Mouse (Mus musculus) heart, adult 11 months (tissue): ENCODE measurements at regions not wholly inside any gene's neighbourhood (a gene's known extent, or its start where the extent isn't known, plus 50 kb on each side); places are given as distances from the start of the nearest gene placed in this dataset.

Source experiments
- DNase-seq: peaks from one replicate; pipeline ENCODE4 v3.0.0; 2022

GRCm38 (mm10) chr9:31650362-31651130 is 186.3 kb upstream of the Tmem45b start:
- peak; percentile 54 for DNase-seq

- DNase-seq, result peak; percentile 12
Observed at GRCm38 (mm10) chr9:31649073-31649472, 184.8 kb upstream of the Tmem45b start.

- DNase-seq, result peak; percentile 29
Observed at GRCm38 (mm10) chr9:31648551-31648950, 184.3 kb upstream of the Tmem45b start.

- DNase-seq, result peak; percentile 79
Observed at GRCm38 (mm10) chr9:31645114-31645513, 180.9 kb upstream of the Tmem45b start.

GRCm38 (mm10) chr9:31644106-31644505 is 179.8 kb upstream of the Tmem45b start:
- DNase-seq, result peak; percentile 54

GRCm38 (mm10) chr9:31642169-31642568 is 177.9 kb upstream of the Tmem45b start:
- DNase-seq, result no peak

- DNase-seq, result peak; percentile 57
Observed at GRCm38 (mm10) chr9:31628291-31628690, 164.0 kb upstream of the Tmem45b start.

- DNase-seq, result peak; percentile 23
Observed at GRCm38 (mm10) chr9:31621553-31621952, 157.3 kb upstream of the Tmem45b start.

GRCm38 (mm10) chr9:31619344-31619743 is 155.1 kb upstream of the Tmem45b start:
- peak; percentile 16 for DNase-seq

GRCm38 (mm10) chr9:31614250-31614945 is 150.1 kb upstream of the Tmem45b start:
- DNase-seq, result peak; percentile 83

GRCm38 (mm10) chr9:31611036-31611695 is 146.9 kb upstream of the Tmem45b start:
- peak; percentile 63 for DNase-seq

GRCm38 (mm10) chr9:31610631-31611030 is 146.4 kb upstream of the Tmem45b start:
- DNase-seq, result peak; percentile 51

GRCm38 (mm10) chr9:31610212-31610611 is 145.9 kb upstream of the Tmem45b start:
- peak; percentile 83 for DNase-seq

GRCm38 (mm10) chr9:31609731-31610130 is 145.5 kb upstream of the Tmem45b start:
- DNase-seq, result peak; percentile 63

GRCm38 (mm10) chr9:31608084-31608870 is 144.0 kb upstream of the Tmem45b start:
- DNase-seq, result peak; percentile 54

GRCm38 (mm10) chr9:31606936-31607335 is 142.7 kb upstream of the Tmem45b start:
- DNase-seq, result peak; percentile 79

GRCm38 (mm10) chr9:31604497-31605090 is 140.3 kb upstream of the Tmem45b start:
- peak; percentile 44 for DNase-seq

- DNase-seq, result peak; percentile 76
Observed at GRCm38 (mm10) chr9:31602707-31603106, 138.4 kb upstream of the Tmem45b start.

GRCm38 (mm10) chr9:31595096-31595495 is 130.8 kb upstream of the Tmem45b start:
- DNase-seq, result no peak

- DNase-seq, result peak; percentile 53
Observed at GRCm38 (mm10) chr9:31587671-31588070, 123.4 kb upstream of the Tmem45b start.

- peak; percentile 23 for DNase-seq
Observed at GRCm38 (mm10) chr9:31583983-31584382, 119.7 kb upstream of the Tmem45b start.

- peak; percentile 74 for DNase-seq
Observed at GRCm38 (mm10) chr9:31582947-31583346, 118.7 kb upstream of the Tmem45b start.
